21 mouse cellular contexts compared by ENCODE assay signal in the genomic region with DNA sequence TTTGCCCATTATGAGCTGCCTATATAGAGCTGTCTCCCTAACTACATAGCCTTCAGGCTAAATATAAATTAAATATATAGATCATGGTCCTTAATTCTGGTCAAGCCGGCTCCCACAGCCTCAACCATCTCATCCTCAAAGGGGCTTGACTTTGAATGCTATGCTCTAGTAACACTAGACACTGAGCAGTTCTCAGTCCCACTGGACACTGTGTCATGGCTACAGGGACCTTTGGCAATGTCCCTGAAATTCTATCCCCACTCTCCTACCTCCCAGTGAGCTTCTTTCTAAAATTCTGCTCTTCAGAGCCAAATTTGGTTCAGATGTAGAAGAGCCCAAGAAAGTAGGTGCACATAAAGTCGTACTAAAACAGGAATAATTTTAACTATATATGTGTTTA.
"Had no signal": no experiment of that assay in that cellular context is flagged by ENCODE, and none has a peak within 500 bp of the region (broad histone marks: within the 10 kb centered on the region; RNA-seq: fewer than 3 reads in every experiment).

No protein-coding gene starts in this region.

- H3K27me3 ChIP-seq: intestine, embryonic 15.5 days; limb, embryonic 13.5 days; midbrain, embryonic 12.5 days; midbrain, embryonic 15.5 days; neural tube, embryonic 12.5 days had no signal

- H3K4me3 ChIP-seq: intestine, embryonic 15.5 days; limb, embryonic 10.5 days; limb, embryonic 13.5 days; midbrain, embryonic 12.5 days; midbrain, embryonic 15.5 days; neural tube, embryonic 12.5 days; neural tube, embryonic 15.5 days had no signal

- H3K9me3 ChIP-seq: intestine, embryonic 15.5 days; limb, embryonic 10.5 days; limb, embryonic 13.5 days; midbrain, embryonic 12.5 days; midbrain, embryonic 15.5 days; neural tube, embryonic 12.5 days; neural tube, embryonic 15.5 days had no signal

- H3K36me3 ChIP-seq: intestine, embryonic 15.5 days; limb, embryonic 10.5 days; limb, embryonic 13.5 days; midbrain, embryonic 12.5 days; midbrain, embryonic 15.5 days; neural tube, embryonic 12.5 days; neural tube, embryonic 15.5 days had no signal

- DNase-seq: kidney, adult 11 months; kidney, adult 9 months; kidney, postnatal 10 days; kidney, postnatal 4 days; lung, embryonic 14.5 days; right cerebral cortex, adult 18-20 months; right cerebral cortex, postnatal 14 days; right cerebral cortex, postnatal 4 days; thymus, adult 2 months; thymus, postnatal 14 days; thymus, postnatal 4 days had no signal

- ATAC-seq: intestine, embryonic 15.5 days; lung, postnatal 0 days; midbrain, embryonic 15.5 days had no signal

- H3K27ac ChIP-seq: intestine, embryonic 15.5 days; limb, embryonic 10.5 days; limb, embryonic 13.5 days; macrophage; midbrain, embryonic 12.5 days; midbrain, embryonic 15.5 days; neural tube, embryonic 12.5 days; neural tube, embryonic 15.5 days; stomach, postnatal 0 days had no signal

- H3K9ac ChIP-seq: intestine, embryonic 15.5 days; limb, embryonic 13.5 days; lung, embryonic 14.5 days; midbrain, embryonic 12.5 days; midbrain, embryonic 15.5 days; neural tube, embryonic 12.5 days; neural tube, embryonic 15.5 days had no signal

- H3K4me2 ChIP-seq: intestine, embryonic 15.5 days; limb, embryonic 13.5 days; lung, embryonic 14.5 days; midbrain, embryonic 12.5 days; midbrain, embryonic 15.5 days; neural tube, embryonic 12.5 days; neural tube, embryonic 15.5 days had no signal
